Mouse (Mus musculus): ENCODE data around the gene Lage3. TPM values are rescaled to one million over a fixed set of nuclear protein-coding genes. Genes with fewer than 3 reads are reported as not detected.

Gene Lage3
- total RNA-seq, 2 experiments from 2014 or later = 31.9 to 35.9 TPM

DNA sequence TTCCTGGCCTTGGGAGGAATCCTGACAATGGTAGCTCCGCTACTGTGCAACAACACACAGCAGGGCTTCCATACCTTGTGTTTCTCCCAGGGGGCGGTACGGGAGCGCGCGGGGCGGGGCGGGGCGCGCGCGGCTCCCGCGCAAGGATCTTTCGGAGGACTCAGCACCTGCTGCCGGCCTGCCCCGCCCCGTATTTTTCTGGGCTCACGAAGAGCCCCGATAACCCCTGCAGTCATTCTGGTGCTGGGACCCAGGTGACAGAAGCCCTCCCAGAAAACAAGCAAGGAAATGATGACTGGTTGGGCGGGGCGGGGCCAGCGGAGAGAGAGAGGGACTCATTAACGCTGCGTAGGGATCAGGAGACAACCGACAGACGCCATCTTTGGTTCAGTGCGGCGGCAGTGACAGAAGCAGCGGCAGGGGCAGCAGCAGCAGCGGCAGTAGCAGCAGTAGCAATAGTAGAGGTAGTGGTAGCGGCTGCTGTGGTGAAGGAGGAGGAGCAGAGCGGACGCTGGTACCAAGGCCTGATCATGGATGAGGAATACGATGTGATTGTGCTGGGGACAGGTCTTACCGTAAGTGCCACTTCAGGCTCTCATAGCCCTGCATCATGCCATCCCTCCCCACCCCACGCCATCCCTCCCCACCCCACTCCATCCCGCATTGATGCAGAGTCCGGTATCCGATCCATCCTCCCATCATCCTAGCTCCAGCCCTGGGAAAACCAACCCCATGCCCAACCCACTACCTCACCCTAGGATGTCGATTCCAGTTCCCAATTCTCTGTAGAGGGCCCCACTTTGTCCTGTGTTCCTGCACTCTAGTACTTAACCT lies 48.3 kb downstream of the Lage3 start, which contains the start of gene Gdi1:
TSS of gene Gdi1 (plus strand) at position 132 of the 834 bp plus-strand sequence.
- intact Hi-C loops (cut with DNase I) = no loop called here
- DNase-seq (ENCODE audit: extremely low spot score in 1 of 2, low spot score in 2 of 2) = peak; percentile 55 to 80

Small RNA genes lying within 50 kb of the gene (microRNA-seq; reads per million reads assigned to microRNA genes)
- not detected for gene Mir7092

Other genes starting within 250 kb of the Lage3 start
- gene Opn1mw, start 226.2 kb downstream of the Lage3 start, total RNA-seq (2021) = not detected
- 10 to 100 TPM; 77.1 to 78.0 TPM for gene Mecp2, start 218.3 kb downstream of the Lage3 start, total RNA-seq (2021)
- not detected for gene Tex28, start 185.8 kb downstream of the Lage3 start, total RNA-seq (2021)
- not detected for gene Tktl1, start 176.4 kb downstream of the Lage3 start, total RNA-seq (2021)
- gene Flna, start 103.8 kb downstream of the Lage3 start, total RNA-seq (2021) = 100 to 1,000 TPM; 199 to 211 TPM
- 10 to 100 TPM; 43.9 to 44.4 TPM for gene Emd, start 98.9 kb downstream of the Lage3 start, total RNA-seq (2021)
- gene Rpl10, start 82.8 kb downstream of the Lage3 start, total RNA-seq (2021) = 100 to 1,000 TPM; 150 to 215 TPM
- 10 to 100 TPM; 56.1 to 56.3 TPM for gene Taz, start 71.7 kb downstream of the Lage3 start, total RNA-seq (2021)
- 1 to 10 TPM; 2.7 to 3.2 TPM for gene Dnase1l1, start 71.3 kb downstream of the Lage3 start, total RNA-seq (2021)
- 100 to 1,000 TPM; 324 to 341 TPM for gene Atp6ap1, start 56.5 kb downstream of the Lage3 start, total RNA-seq (2021)
- gene Gdi1, start 48.6 kb downstream of the Lage3 start, total RNA-seq (2021) = 100 to 1,000 TPM; 705 to 729 TPM
- 10 to 100 TPM; 37.6 to 44.6 TPM for gene Fam50a, start 40.6 kb downstream of the Lage3 start, total RNA-seq (2021)
- 10 to 100 TPM; 65.7 to 74.2 TPM for gene Plxna3, start 24.6 kb downstream of the Lage3 start, total RNA-seq (2021)
- gene Ubl4a, start 19.6 kb upstream of the Lage3 start, total RNA-seq (2021) = 10 to 100 TPM; 58.7 to 59.2 TPM
- gene Slc10a3, start 19.7 kb upstream of the Lage3 start, total RNA-seq (2021) = 1 to 10 TPM; 2.0 to 2.4 TPM
- 10 to 100 TPM; 16.4 to 24.1 TPM for gene Fam3a, start 39.7 kb upstream of the Lage3 start, total RNA-seq (2021)
- 10 to 100 TPM; 42.9 to 45.7 TPM for gene Ikbkg, start 39.7 kb upstream of the Lage3 start, total RNA-seq (2021)
- gene G6pdx, start 75.6 kb upstream of the Lage3 start, total RNA-seq (2021) = 10 to 100 TPM; 29.8 to 33.3 TPM
- not detected for gene Gm6880, start 127.8 kb upstream of the Lage3 start, total RNA-seq (2021)
- not detected for gene Olfr1326-ps1, start 221.3 kb upstream of the Lage3 start, total RNA-seq (2021)
- gene Olfr1325, start 239.1 kb upstream of the Lage3 start, total RNA-seq (2021) = not detected

Data from left cerebral cortex, postnatal 10 days (tissue).